Mouse (Mus musculus) MEL (cell line): ENCODE results near the gene Oat.

ENCODE experiments used
- CHD1 ChIP-seq: IDR thresholded peaks from 2 replicates; pipeline ENCODE4 v1.6.1; 2012; ENCODE audit warnings: low read depth, mild to moderate bottlenecking, inconsistent platforms, low read length, improper control_type of control experiment
- CTCF ChIP-seq, 3 experiments: IDR thresholded peaks in 2 of 3; conservative IDR thresholded peaks in 1 of 3; 2 replicates each; pipeline ENCODE4 v1.5.1; 2011 to 2012; ENCODE audit warnings: low read length in 3 of 3, low read depth in 2 of 3, mild to moderate bottlenecking in 2 of 3, improper control_type of control experiment in 1 of 3, inconsistent platforms in 1 of 3, mixed read lengths in 1 of 3, moderate library complexity in 1 of 3; ENCODE audit not compliant: control insufficient read depth in 1 of 3, insufficient read depth in 1 of 3, poor library complexity in 1 of 3, severe bottlenecking in 1 of 3
- E2F4 ChIP-seq: IDR thresholded peaks from 2 replicates; pipeline ENCODE4 v1.6.1; 2011; ENCODE audit warnings: low read depth, low read length, improper control_type of control experiment, borderline replicate concordance
- ETS1 ChIP-seq: IDR thresholded peaks from 2 replicates; pipeline ENCODE4 v1.6.1; 2012; ENCODE audit warnings: low read depth, mild to moderate bottlenecking, inconsistent platforms, low read length, improper control_type of control experiment, moderate library complexity
- MAFK ChIP-seq: IDR thresholded peaks from 2 replicates; pipeline ENCODE4 v1.6.1; 2011; ENCODE audit warnings: low read depth, mild to moderate bottlenecking, low read length, improper control_type of control experiment, borderline replicate concordance
- POLR2A ChIP-seq, 2 experiments: IDR thresholded peaks; 2 replicates each; pipeline ENCODE4 v1.6.1; 2011 to 2012; ENCODE audit warnings: low read length in 2 of 2, mild to moderate bottlenecking in 2 of 2, control low read depth in 1 of 2, improper control_type of control experiment in 1 of 2, low read depth in 1 of 2, moderate library complexity in 1 of 2; ENCODE audit not compliant: control insufficient read depth in 1 of 2, insufficient read depth in 1 of 2, poor library complexity in 1 of 2
- TAL1 ChIP-seq: IDR thresholded peaks from 2 replicates; pipeline ENCODE4 v1.6.1; 2012; ENCODE audit warnings: mild to moderate bottlenecking, inconsistent platforms, low read length, moderate library complexity, mixed read lengths
- TBP ChIP-seq: IDR thresholded peaks from 2 replicates; pipeline ENCODE4 v1.8.0; 2011; ENCODE audit warnings: low read depth, low read length, improper control_type of control experiment

DNA sequence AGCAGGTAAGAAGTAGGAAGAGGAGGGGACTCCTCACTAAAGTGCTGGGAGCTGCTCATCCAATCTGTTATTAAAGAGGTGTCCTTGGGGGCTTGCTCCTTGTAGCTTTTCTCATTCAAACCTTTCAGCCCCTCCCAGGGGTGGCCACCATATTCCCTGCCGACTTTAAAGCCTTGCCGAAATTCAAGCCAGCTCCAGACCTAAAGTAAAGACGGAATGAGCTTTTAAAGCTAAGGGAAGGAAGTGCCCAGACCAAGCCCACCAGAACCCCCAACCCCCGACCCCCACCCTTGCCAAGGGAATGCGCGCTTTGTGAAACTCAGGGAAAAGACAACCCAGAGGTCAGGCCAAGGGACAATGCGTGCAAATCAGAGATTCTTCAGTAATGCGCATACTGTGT is 24.7 kb upstream of the Oat start:
- TF ChIP-seq CTCF (IDR thresholded peaks at IDR 0.05 in 2 of 3, conservative IDR thresholded peaks at IDR 0.05 in 1 of 3; ENCODE audit: control insufficient read depth in 1 of 3, insufficient read depth in 1 of 3, low read depth in 2 of 3, low read length in 3 of 3, poor library complexity in 1 of 3, severe bottlenecking in 1 of 3) (no peak), CHD1 (no peak), POLR2A (IDR thresholded peaks at IDR 0.05; ENCODE audit: control insufficient read depth in 1 of 2, insufficient read depth in 1 of 2, low read depth in 1 of 2, low read length in 2 of 2, poor library complexity in 1 of 2) (no peak), MAFK (no peak), TAL1 (no peak), E2F4 (no peak), ETS1 (no peak), TBP (no peak)
